Mouse (Mus musculus): ENCODE results near the gene Nme3.

The Nme3 gene

DNA sequence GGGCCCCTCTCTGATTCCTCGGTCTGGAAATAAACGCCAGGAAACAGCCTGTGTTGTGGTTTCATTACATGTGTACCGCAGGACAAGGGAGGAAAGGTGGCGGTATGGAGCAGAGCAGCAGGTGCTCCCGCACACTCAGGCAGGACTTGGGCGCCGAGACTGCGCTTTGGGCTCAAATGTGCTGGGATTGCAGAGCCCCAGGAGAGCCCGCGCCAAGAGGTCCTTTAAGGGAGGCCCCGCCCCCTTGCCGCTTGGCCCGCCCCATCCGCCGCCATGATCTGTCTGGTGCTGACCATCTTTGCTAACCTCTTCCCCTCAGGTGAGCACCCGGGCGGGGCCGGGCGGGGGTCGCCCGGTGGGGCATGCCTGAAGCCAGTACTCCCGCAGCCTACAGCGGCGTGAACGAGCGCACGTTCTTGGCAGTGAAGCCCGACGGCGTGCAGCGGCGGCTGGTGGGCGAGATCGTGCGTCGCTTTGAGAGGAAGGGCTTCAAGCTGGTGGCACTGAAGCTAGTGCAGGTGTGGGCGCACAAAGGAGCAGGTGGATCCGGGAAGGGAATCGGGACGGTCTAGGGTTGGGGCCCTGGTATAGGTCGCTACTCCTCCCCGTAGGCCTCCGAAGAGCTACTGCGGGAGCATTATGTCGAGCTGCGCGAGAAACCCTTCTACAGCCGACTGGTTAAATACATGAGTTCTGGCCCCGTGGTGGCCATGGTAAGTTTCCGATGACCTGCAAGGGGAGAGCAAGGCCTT lies at the start of gene Nme3:
Gene Nme3 (plus strand): TSS at position 260 of the 752 bp plus-strand sequence.
- DNase-seq (ENCODE audit: low read depth, low spot score) = peak; percentile 61

GRCm38 (mm10) chr17:24847386-24847785 lies 48.9 kb upstream of the Nme3 start:
- no peak for DNase-seq (ENCODE audit: low read depth, low spot score)

- no peak for DNase-seq (ENCODE audit: low read depth, low spot score)
Observed at GRCm38 (mm10) chr17:24848600-24849031, 47.7 kb upstream of the Nme3 start.

- no peak for DNase-seq (ENCODE audit: low read depth, low spot score)
Observed at GRCm38 (mm10) chr17:24849733-24850064, 46.6 kb upstream of the Nme3 start.

DNA sequence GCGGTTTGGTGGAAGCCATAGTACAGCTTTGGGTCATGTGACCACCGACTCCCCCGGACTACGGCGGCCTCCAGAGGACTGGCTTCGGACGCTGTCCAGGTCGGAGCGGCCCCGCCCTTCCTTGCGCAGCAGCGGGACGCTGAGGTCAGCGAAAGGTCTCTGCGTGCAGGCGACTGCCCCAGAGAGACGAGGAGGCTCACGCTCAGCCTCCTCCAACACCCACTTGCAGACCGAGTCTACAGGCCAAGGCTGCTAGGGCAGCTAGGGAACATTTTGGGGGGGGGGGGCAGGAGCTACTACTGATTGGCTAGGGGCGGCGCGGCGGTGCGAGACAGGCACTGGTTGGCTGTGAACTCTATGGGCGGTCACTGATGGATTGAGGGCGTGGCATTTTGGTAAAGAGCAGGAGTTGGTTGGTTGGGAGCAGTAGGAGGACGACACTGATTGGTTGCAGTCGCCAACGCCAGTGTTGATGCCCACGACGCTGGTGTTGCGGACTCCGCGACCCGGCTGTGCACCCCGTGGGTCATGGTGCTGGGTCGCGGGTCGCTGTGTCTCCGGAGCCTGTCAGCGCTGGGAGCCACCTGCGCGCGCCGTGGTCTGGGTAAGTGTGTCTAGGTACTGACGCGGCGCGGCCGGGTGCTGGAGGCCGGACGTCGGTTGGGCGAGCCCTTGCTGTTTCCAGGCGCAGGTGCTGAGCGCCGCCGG lies 46.1 kb upstream of the Nme3 start, which contains the start of gene Fahd1:
Gene Fahd1 (minus strand): TSS at position 300 of the 708 bp plus-strand sequence.
- DNase-seq (ENCODE audit: low read depth, low spot score) = peak; percentile 96

DNA sequence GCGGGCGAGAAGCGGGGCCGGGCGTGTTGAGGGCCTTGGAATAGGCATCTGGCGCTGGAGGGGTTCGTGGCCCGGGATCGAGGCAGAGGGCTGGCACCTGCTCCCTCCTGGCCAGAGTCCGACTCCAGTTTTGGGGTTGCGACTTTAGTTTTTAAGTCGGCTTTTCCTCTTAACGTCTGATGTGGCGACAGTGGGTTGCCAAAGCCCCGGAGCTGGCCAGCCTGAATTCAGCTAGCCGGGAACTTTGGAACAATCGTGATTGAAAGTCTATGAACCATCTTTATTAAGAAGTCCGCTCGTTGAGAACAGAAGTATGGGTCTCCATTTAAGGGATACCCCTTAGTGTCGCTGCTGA lies 45.5 kb upstream of the Nme3 start:
- DNase-seq (ENCODE audit: low read depth, low spot score) = no peak

- DNase-seq (ENCODE audit: low read depth, low spot score) = no peak
Observed at GRCm38 (mm10) chr17:24851381-24852125, 44.7 kb upstream of the Nme3 start.

- DNase-seq (ENCODE audit: low read depth, low spot score) = no peak
Observed at GRCm38 (mm10) chr17:24855838-24856464, 40.3 kb upstream of the Nme3 start.

DNA sequence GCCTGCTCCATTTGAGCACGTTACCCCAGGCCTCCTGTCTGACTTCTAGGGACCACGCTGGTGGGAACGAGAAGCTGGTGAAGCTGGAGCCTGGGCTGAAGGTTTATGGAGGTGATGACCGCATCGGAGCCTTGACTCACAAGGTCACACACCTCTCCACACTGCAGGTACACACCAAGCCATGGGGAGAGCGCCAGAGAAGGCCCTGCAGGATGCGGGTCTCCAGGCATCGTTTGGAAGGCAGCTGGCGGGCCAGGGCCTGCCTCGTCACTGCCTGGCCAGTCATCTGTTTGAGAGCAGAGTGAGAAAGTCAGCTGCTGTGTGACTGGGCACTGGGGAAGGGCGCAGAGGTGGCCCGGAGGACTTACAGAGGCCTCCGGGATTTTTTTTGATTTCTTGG lies 39.7 kb upstream of the Nme3 start:
- DNase-seq (ENCODE audit: low read depth, low spot score) = no peak

DNA sequence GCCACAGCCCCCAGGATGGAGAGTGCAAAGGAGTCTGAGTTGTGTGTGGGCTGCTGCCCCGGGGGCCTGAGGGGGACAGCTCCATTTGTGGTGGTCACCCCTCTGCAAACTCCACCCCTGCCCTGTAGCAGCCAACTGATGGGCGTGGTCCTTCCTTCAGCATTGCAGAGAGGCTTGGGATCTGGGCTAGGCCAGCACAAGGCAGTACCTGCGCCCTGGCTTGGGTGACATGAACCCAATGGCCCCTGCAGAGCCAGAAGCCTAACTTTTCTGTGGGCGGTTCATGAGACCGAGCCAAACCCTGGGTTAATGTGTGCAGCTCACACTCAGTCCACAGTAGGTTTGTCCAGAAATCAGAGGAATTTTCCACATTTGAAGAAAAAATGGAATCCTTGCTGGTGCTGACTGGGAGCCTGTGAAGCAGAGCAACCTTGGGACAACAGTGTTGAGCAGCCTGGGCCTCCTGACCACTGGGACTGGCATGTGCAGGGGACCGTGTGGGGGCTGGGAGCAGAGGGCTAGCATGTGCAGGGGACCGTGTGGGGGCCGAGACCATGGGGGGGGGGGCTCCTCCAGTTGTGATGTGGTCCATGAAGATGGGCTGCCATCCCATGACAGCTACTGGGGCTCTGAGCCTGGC lies 38.3 kb upstream of the Nme3 start:
- no peak for DNase-seq (ENCODE audit: low read depth, low spot score)

DNA sequence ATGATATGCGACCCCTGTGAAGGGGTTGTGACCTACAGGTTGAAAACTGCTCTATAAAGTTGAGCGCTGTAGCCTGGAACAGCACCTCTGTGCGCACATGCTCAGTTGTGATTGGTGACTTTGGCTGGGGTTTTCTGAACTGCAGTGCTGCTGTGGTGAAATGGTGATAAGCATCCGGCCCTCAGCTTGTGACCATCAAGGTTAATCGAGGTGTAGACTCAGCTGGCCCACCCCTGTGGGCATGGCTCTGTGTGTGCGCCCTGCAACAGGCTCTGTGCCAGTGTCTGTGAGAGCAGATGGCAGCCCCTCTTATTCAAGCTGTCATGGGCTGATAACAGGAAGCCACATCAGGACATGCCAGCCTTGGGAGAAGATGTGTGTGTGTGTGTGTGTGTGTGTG lies 37.3 kb upstream of the Nme3 start:
- no peak for DNase-seq (ENCODE audit: low read depth, low spot score)

GRCm38 (mm10) chr17:24860076-24860475 lies 36.2 kb upstream of the Nme3 start:
- no peak for DNase-seq (ENCODE audit: low read depth, low spot score)

DNA sequence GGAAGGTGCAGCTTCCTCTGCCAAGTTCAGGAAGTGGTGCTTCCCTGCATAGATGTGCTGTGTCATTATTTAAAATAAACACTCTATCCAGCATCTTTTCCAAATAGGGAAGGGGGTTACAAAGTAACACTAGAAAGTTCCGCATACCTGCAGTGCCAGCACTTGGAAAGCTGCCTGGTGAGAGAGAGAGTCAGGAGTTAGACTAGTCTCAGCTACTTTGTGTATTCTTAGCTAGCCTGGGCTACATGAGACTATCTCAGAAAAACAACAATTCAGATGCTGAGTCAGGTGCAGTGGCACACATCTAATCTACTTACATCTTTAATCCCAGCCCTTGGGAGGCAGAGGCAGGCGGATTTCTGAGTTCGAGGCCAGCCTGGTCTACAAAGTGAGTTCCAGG lies 34.5 kb upstream of the Nme3 start:
- DNase-seq (ENCODE audit: low read depth, low spot score) = no peak

GRCm38 (mm10) chr17:24865776-24866175 lies 30.5 kb upstream of the Nme3 start, which contains the start of gene Igfals:
TSS of gene Igfals (plus strand) at chr17:24865997.
- no peak for DNase-seq (ENCODE audit: low read depth, low spot score)

DNA sequence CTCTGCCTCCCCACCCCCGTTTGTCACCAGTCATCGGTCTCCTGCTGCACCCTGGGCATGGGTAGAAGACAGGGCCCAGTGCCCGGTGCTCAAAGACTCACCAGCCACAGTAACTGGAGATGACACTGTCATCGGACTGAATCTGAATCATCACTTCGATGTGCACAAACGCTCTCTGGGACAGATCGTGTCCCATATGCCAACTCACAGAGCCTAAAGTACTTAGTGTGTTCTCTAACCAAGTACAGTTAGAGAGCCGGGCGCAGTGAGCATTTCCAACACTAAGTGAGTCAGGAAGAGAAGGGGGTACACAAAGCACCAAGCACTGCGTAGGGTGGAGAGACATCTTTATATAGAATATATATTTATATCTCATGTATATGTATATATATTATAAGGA lies 28.4 kb upstream of the Nme3 start:
- DNase-seq (ENCODE audit: low read depth, low spot score) = no peak

- no peak for DNase-seq (ENCODE audit: low read depth, low spot score)
Observed at GRCm38 (mm10) chr17:24873695-24874404, 22.4 kb upstream of the Nme3 start.

DNA sequence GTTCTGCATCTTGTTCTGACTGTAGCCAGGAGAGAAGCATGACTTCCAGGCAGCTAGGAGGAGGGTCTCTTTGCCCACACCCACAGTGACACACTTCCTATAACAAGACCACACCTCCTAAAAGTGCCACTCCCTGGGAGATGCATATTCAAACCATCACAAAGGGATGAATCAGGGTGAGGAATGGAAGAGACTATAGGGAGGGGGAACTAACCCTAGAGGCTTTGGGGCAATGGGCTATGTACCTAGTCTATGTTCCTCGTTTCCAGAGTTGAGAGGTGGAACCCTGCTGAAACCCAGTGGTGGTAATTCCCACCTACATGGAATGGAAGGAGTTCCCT lies 21.9 kb upstream of the Nme3 start:
- DNase-seq (ENCODE audit: low read depth, low spot score) = no peak

DNA sequence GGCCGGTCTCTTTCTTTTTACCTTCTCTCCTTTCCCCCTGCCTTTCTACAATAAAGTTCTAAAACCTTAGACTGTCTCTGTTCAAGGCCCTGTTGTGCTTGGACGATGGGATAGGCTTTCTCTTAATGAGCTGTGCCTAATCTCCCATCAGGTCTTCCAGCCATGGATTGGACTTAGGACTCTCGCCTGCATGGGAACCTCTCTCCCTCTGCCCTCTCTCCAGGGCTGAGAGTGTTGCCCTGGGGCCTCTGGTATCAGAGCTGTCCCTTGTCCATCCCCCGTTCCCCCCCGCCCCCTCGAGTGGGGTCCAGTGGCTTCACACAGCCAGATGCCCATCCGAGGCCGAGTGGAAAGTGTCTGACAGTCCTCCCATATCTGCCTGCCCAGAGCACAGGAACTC lies 21.3 kb upstream of the Nme3 start:
- no peak for DNase-seq (ENCODE audit: low read depth, low spot score)

- DNase-seq (ENCODE audit: low read depth, low spot score) = no peak
Observed at GRCm38 (mm10) chr17:24877336-24878116, 18.8 kb upstream of the Nme3 start.

DNA sequence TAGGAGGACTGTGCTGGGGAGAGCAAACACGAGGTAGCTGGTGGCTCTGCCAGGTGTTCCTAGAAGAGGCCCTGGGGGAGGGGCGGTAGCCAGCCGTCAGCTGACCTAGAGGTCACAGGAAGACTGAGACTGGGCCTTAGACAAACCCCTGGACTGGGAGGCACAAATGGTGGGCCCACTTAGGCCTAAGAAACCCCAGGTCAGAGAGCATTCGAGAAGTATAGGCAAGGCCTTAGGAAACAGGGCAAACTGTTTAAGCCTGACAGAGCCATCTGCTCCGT lies 18.2 kb upstream of the Nme3 start:
- DNase-seq (ENCODE audit: low read depth, low spot score) = no peak

DNA sequence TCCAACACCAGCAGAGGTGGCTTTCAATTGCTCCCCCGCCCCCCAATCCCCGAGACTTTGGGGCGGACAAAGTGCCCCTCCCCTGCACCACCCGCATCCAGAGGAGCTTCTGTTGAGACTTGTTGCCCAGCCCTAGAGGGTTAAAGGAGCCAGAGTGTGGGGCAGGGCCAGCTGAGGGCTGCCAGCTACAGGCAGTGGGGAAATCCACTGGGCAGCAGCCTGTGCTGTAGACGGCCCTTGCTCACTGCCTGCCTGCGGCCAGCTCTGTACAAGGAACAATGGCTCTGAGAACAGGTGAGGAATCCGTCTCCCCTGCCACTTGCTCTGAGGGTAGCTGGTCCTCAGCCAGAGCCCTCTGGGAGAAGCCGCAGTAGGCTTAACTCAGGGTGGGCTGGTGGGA lies 17.8 kb upstream of the Nme3 start:
- DNase-seq (ENCODE audit: low read depth, low spot score) = no peak

Data from forelimb bud, embryonic 11.5 days (tissue).